Mouse (Mus musculus) gonadal fat pad, adult 2 months (tissue): ENCODE results near the gene Srek1ip1. TPM values are rescaled to one million over a fixed set of nuclear protein-coding genes. Genes with fewer than 3 reads are reported as not detected.

ENCODE experiments used
- DNase-seq: peaks from one replicate; pipeline ENCODE4 v3.0.0-alpha.2; 2012; ENCODE audit warnings: low read depth
- polyA plus RNA-seq: library from polyadenylated mRNA; depleted of rRNA; stranded (reverse); fragments of >200 nt; gene quantifications from 2 replicates; pipeline ENCODE4 v1.2.3, GENCODE M21; 2012; rRNA removed

The Srek1ip1 gene
- polyA plus RNA-seq, 1 experiment, result 9.5 TPM

DNA sequence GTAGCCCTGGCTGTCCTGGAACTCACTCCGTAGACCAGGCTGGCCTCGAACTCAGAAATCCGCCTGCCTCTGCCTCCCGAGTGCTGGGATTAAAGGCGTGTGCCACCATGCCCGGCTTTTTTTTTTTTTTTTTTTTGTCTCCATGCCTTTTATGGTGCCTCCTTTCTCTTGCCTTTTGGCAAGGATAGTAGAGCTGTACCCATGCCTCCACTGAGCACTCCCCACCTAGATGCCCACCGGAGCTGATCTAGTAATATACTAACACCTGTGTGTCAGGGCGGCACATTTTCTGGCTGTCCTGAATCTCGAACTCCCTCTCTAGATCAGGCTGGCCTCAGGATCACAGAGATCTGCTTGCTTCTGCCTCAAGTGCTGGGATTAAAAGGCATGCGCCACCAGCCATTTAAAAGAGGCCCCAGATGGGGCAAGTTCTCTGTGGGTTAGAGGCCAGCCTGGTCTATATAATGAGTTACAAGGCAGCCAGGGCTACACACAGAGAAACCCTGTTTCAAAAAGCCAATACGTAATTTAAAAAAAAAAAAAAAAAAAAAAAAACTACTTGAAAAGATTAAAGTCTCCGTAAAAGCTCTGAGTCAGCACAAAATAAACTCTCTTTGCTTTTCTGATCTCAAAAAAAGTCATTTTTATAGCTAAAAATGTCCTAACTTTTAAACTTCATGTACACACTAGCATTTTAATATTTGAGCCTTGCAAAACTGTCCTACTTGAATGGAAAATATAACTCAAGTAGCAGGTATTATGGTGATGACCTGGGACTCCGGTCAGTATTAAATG is 51.2 kb downstream of the Srek1ip1 start:
- no peak for DNase-seq

DNA sequence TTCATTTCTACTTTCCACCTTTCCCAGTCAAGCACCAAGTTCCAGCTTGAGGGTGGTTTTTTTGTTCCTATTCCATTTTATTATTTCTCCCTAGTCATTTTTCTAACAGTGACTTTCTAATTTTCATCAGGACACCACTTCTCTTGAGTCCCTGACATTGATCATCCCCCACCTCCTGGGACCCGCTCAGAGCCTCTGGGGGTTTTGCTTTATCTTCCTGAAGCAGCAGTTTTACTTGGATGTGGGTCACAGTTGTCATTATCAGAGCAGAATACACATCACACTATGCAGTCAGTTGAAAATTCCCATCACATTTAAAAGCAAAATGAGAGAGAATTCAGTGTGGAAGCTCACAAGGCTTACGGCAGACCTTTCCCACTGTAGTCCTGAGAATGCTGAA is 61.4 kb downstream of the Srek1ip1 start:
- no peak for DNase-seq

DNA sequence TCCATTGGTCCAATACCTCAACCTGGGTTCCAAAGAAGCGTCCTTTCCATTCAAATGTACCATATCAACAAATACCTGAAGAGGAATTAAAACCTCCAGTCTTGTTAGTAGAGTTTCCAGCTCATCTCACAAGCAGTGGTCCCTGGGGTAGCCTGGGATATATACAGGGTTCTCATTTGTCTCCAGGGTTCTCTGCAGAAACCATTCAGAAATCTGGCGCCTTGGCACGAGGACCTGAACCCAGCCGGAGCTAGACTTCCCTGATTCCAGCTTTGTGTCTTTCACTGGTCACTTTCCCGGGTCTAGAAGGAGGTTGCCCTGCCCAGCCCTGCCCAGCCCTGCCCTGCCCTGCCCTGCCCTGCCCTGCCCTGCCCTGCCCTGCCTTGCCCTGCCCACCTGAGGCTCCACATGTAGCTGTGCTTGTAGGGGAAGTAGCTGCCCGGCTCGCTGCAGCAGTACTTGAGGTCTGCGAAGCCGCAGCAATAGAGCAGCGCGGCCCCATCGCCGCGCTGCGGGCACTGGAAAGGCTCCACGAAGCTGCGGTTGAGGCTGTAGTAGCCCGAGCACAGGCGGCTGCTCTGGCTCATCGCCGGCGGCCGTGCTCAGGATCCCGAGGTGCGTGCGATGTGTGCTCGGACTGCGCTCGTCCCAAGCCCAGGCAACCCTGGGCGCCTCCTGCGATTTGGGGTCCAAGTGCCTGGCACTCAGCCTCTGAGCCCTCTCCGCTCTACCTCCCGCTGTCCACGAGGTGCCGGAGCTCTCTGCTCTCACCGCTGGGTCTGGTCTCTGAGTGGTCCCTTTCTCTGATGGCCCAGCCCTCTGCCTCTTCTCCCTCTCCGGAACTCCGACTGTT is 71.1 kb downstream of the Srek1ip1 start, which contains the start of gene Shisal2b:
Shisal2b (minus strand) TSS at position 767 of the 853 bp plus-strand sequence.
- DNase-seq, result no peak

DNA sequence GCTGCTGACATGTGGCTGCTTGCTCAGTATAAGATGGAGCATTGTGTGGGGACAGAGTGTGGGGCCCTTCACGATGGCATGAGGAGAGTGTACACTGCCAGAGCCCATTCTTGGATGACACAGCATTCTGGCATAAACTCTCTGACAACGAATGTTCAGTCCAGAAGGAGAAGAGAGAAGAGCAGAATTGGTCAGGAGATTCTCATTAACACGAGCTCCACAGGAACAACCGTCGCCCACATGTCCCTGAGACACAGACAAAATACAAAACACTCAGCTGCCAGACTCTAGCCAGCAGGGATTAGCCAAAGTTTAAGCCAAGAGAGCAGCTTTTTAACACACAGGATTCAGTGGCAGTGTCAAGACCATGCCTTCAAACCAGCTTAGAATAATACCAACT is 74.4 kb downstream of the Srek1ip1 start:
- no peak for DNase-seq

DNA sequence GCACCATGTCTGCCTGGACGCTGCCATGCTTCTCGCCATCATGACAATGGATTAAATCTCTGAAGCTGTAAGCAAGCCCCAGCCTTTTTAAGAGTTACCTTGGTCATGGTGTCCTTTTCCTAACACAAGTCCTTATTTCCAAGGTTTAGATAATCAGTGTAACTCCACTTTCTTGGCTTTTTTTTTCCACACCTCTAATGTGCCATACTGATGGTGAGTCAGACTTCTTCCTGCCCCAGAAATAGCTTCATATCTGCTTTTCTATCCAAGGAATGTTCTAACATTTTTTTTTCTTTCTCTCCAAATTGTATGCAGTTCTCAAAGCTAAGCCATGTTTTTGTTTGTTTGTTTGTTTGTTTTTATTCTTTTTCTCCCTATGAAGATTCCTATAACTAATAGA is 77.6 kb downstream of the Srek1ip1 start:
- DNase-seq, result no peak

DNA sequence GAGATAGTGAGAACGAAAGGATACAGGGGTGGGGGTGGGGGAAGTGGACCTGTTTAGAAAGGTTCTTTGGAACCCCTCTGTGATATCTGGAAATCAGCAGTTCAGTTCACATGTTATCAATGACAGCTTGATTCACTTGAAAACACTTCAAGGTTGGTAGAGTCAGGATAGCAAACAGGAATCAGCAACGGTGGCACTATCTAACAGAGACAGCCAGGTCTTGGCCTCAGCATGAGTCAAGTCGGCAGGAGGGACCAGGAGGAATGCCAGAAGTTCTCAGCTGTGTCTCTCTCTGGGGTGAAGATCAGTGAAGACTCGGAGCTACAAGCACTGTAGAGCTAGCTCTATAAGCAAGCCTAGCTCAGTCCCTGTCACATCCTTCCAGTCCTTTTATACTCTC is 86.2 kb downstream of the Srek1ip1 start:
- DNase-seq, result no peak

DNA sequence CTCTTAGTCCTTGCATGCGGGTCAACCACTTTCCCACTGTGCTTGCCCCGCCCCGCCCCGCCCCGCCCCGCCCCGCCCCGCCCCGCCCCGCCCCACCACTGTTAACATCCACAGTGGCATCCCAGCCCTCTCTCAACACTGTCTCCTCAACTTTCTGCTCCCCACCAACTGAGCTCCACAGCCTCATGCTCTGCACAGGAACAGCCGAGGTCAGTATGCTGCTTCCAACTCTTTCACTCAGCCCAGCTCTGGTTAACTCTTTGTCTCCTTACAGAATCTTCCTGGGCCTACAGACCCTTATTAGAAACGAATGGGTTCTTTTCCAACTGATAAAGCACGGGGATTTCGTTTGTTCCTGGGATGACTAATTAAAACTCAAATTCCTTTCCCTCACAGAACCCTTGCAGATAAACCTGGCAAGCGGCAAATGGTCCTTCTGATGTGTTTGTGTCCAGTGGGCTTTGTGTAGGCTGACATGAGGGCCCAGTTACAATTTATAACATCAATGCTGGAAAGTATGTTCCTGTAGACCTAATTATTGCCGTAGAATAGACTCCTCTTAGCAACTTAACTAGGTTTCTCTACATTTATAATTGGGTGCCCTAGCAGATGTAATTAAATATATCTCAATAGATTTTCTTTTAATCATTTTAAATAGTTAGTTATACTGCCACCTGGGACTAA is 91.4 kb downstream of the Srek1ip1 start:
- DNase-seq, result no peak

DNA sequence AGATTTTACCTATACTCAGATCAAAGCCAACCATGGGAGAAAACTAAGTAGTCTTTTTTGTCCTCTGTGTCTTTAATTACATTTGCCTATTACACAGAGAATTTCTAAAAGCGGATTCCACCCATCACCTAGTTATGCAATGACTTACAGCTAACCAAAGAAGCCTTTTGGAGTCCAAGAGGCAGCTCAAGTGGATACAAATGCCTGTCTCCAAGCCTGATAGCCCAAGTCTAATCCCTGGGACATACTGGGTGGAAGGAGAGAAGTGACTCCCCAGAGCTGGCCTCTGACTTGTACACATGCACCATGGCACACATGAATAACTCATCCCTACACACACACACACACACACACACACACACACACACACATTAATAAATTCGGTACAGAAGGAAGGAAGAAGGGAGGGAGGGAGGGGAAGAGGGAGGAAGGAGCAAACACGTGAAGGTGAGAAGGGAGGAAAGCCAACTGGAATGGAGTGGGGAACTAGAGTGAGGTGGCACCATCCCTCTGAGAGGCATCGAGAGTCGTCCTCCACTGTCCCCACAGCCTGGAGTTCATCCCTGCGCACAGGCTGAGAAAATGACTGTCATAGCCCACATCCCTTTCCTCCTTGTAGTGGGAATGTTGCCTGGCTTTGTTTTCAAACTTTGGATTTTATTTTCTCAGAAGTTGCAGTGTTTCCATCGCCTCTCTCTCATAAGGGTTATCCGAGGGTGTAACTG is 94.2 kb downstream of the Srek1ip1 start:
- DNase-seq, result no peak

Other genes with a start within 250 kb of the Srek1ip1 start
- gene Cwc27, start 24.7 kb downstream of the Srek1ip1 start, polyA plus RNA-seq, result 5.3 and 5.5 TPM in 2 replicates
- not detected in 2 replicates for gene Shisal2b, start 71.4 kb downstream of the Srek1ip1 start, polyA plus RNA-seq